Mouse (Mus musculus) CH12F3 (cell line): ENCODE measurements around the gene E430018J23Rik.
"Not testable (repeated sequence)": the region's sequence is repeated elsewhere in the genome, so short reads cannot be mapped to it uniquely, and the experiment has no call there.

Source experiments
- in situ Hi-C: fragments of 300-500 bp; cut with MboI; formaldehyde crosslinking; loops from 2 replicates; pipeline ENCODE4 v1.14.3; 2020; ENCODE audit warnings: low sequenced_read_pairs

E430018J23Rik gene

GRCm38 (mm10) chr7:127393157-127393943 is at the start of gene E430018J23Rik:
E430018J23Rik (minus strand) TSS chr7:127393629.
- in situ Hi-C loops, result no loop called here

DNA sequence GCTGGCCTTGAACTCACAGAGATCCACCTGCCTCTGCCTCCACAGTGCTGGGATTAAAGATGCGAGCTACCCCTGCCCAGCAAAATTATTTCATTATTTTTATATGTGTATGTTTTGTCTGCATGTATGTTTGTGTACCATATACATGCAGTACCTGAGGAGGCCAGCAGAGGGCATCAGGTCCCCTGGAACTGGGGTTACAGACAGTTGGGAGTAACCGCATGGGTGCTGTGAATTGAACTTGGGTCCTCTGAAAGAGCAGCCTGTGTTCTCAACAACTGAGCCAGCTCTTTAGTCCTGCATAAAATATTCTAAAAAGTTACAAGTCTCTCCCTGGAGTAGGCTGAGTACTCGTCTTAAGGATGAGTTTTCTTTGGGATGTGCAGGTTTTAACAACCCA is 44.3 kb upstream of the E430018J23Rik start:
- in situ Hi-C loops, result no loop called here

DNA sequence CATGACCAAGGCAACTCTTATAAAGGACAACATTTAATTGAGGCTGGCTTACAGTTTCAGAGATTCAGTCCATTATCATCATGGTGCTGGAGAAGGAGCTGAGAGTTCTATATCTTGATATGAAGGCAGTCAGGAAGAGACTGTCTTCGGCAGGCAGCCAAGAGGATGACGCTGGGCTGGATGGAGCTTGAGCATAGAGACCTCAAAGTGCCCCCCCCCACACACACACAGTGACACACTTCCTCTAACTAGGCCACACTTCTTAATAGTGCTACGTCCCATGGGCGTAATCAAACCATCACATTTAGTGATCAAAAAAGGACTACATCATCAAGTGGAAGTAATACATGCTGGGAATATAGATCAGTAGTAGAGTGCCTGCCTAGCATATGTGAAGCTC is 41.8 kb upstream of the E430018J23Rik start:
- in situ Hi-C loops, result no loop called here

DNA sequence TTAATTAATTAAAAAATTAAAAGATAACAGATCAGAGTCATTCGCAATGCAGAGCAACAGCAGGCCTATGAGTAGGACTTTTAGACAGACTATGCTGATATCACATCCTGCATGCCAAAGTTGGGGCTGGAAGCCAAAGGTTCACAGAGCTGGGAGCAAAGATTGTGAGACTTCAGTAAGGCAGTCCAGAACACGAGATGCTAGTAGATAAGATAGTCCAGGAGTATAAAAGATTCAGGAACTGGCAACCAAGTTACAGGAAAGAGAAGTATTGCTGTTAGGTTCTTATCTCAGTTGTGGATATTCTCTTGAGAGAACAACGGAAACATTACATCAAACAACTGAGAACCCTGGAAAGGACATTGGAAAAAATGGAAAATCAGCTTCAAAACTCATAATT is 32.9 kb upstream of the E430018J23Rik start:
- in situ Hi-C loops, result no loop called here

- in situ Hi-C loops, result no loop called here
These were observed 32.5 kb upstream of the E430018J23Rik start for GRCm38 (mm10) chr7:127425911-127426310.

GRCm38 (mm10) chr7:127425291-127425690 is 31.9 kb upstream of the E430018J23Rik start:
- in situ Hi-C loops, result no loop called here

GRCm38 (mm10) chr7:127422247-127422646 is 28.8 kb upstream of the E430018J23Rik start:
- in situ Hi-C loops, result no loop called here

GRCm38 (mm10) chr7:127421388-127422191 is 28.2 kb upstream of the E430018J23Rik start, which contains the start of gene Zfp688:
Zfp688 (minus strand) TSS chr7:127422068.
- in situ Hi-C loops, result no loop called here

GRCm38 (mm10) chr7:127411418-127411817 is 18.0 kb upstream of the E430018J23Rik start:
- in situ Hi-C loops, result no loop called here

DNA sequence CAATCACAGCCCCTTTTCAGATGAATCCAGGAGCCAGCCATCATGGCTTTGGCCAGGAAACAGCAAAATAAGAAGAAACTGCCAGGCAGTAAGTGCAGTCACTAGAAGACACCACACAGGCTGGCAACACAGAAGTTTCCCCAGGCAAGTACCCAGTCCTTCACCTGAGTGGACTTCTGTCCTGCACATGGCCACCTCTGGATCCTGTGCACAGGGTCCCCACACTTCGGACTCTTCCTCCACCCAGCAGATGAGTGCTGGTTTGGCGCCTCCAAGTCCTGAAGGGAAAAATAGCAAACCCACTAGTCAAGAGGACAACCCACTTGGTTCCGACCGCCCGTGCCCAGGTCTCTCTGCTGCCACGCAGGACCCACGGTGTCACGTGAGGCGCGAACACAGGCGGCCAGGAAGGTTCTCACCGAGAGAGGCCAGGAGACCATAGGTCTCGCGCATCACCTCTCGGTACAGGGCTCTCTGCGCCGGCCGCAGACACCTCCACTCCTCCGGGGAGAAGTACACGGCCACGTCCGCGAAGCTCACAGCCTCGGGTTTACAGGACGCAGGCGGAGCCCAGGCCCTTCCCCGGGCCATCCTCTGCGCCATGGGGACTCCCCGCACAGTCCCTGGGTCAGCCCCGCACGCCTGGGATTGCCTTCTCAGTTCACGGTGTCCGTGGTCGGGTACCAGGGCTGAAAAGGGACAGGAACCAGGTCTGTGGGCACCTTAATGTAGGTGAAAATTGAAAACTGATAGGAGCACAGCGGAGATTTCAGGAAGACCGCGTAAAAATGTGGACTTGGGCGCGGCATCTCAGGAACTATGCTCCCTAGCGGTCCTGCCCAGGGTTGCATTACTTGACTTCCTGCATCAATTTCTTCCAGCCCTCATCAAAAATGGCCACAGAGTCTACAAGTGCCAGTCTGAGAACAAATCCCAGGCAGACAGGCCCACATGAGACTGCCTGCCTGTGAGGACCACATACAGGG is 12.9 kb upstream of the E430018J23Rik start, which contains the start of gene Zfp764:
Zfp764 (minus strand) TSS at position 821 of the 986 bp plus-strand sequence.
- in situ Hi-C loops, result not testable (repeated sequence)

DNA sequence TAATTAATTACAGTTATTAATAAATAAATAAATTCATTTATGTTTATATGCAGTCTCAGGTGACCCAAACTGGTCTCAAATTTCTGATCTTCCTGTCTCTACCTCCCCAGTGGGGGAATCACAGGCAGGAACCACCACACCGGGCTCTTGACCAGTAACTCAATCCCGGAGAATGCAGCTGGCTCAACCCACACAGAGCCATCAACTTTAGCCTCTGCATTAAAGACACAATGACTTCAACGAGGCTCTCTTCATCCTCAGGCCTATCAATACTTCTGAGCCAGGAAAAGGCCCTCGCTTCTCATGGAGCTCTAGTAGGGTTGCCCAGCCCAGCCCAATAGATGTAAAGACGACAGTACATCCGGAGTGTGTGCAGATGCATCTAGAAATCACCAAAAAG is 10.7 kb upstream of the E430018J23Rik start:
- in situ Hi-C loops, result not testable (repeated sequence)

DNA sequence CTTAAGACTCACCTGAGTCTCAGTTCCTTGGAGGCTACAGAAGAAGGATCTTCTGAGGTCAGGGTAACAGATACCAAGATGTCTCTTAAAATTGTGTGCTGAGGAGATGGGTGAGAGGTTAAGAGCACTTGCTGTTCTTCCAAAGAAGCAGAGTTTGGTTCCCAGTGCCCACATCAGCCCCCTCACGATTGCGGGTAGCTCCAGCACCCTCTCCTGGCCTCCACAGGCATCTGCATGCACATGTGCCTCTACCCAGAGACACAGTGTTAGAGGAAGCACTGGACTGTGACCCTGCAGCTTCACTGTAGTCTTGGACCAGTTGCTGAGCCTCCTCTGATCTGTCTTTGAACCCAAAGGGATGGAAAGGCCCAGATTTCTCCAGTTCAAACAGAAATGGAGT is 9.6 kb upstream of the E430018J23Rik start:
- in situ Hi-C loops, result no loop called here

GRCm38 (mm10) chr7:127400355-127400754 is 6.9 kb upstream of the E430018J23Rik start:
- in situ Hi-C loops, result no loop called here

DNA sequence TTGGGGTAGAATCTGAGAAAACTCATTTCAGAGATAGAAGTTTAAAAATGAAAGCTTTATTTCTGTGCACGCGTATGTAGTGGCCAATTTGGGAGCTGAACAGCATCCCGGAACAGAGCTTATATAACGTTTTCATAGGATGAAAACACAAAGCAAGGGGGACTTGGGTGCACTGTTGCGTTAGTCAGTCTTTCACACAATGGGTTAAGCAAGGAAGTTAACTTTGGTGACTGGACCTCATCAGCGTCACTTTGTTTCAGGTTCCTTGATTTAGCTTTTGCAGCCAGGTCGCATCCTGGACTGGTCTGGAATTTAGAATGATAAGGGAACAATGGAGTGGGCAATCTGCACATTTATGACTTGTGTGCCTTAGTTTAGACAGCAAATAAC is 510 bp upstream of the E430018J23Rik start:
- in situ Hi-C loops, result no loop called here

- in situ Hi-C loops, result no loop called here
These were observed 1.1 kb downstream of the E430018J23Rik start for GRCm38 (mm10) chr7:127392251-127392824.

GRCm38 (mm10) chr7:127391538-127391937 is 1.9 kb downstream of the E430018J23Rik start:
- in situ Hi-C loops, result no loop called here

DNA sequence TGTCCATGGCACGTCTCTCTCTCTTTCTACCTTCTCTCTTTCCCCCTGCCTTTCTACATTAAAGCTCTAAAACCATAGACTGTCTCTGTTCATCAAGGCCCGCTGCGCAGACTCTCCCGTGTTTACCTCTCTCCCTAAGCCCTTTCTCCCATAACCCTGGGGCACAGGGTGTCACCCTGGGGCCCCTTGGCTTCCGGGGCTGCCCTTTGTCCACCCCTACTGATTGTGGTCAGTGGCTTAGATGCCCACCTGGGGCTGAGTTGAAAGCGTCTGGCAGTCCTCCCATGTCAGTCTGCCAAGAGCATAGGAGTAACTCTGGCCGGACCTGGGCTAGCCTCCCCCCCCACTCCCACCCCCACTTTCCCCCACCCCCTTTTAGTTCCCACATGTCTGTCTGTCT is 3.1 kb downstream of the E430018J23Rik start:
- in situ Hi-C loops, result no loop called here

GRCm38 (mm10) chr7:127388201-127388600 is 5.2 kb downstream of the E430018J23Rik start:
- in situ Hi-C loops, result not testable (repeated sequence)

DNA sequence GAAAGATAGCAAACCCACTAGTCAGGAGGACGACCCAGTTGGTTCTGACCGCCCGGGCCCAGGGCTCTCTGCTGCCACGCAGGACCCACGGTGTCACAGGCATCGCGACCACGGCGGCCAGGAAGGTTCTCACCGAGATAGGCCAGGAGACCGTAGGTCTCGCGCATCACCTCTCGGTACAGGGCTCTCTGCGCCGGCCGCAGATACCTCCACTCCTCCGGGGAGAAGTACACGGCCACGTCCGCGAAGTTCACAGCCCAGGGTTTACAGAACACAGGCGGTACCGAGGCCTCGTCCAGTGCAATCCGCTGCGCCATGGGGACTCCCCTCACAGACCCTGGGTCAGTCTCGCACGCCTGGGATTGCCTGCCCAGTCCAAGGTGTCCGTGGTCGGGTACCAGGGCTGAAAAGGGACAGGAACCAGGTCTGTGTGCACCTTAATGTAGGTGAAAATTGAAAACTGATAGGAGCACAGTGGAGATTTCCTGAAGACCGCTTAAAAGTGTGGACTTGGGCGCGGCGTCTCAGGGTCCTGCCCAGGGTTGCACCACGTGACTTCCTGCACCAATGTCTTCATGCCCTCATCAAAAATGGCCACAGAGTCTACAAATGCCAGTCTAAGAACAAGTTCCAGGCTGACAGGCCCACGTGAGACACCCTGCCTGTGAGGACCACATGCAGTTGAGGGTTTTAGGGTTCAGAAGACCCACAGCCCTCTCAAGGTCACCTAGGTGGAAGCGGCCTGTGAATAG is 6.6 kb downstream of the E430018J23Rik start, which contains the start of gene 9130019O22Rik:
9130019O22Rik (minus strand) TSS at position 526 of the 752 bp plus-strand sequence.
- in situ Hi-C loops, result no loop called here
